ENCODE assay signal across 16 mouse cellular contexts in the genomic region with DNA sequence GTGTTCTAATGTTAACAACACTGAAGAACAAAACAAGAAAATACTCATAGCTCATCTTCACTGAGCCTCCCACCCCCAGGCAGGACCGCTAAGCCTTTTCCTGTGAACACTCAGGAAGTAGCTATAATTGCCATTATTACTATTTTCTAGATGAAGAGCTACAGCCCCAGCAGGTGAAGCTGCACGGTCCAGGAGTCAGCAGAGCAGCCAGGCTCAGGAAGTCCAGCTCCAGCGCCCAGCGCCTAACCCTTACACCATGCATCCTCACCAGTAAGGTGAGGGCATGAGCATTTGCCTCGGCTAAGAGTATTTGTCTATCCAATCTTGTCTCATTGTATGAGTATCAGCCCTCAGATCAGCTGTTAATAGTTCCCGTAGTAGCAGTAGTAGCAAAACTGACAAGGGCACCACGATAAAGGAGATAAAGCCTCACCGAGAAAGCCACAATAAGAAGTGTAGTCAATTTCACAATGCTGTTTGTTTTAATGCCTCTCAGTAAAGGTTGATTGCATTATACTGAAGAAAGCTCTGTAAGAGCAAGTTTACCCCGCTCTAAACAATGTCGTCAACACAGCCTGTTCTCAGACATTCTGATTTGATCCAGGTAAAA. TPM values are rescaled to one million over a fixed set of nuclear protein-coding genes. Genes with fewer than 3 reads are reported as not detected.
DNase-seq lines count a peak whose midpoint lies in the region; ATAC-seq and TF ChIP-seq lines count a peak whose summit lies in the region.
"Had no signal": no experiment of that assay in that cellular context is flagged by ENCODE, and none has a peak within 500 bp of the region (broad histone marks: within the 10 kb centered on the region; RNA-seq: fewer than 3 reads in every experiment).

No protein-coding gene starts in this region.

- no peak overlapping the region for H3K9ac ChIP-seq in kidney, embryonic 16.5 days (replicated peaks; ENCODE audit: low read length)
- H3K9ac ChIP-seq: hindbrain, embryonic 14.5 days had no signal

- H3K4me2 ChIP-seq in kidney, embryonic 16.5 days (replicated peaks; ENCODE audit: low read depth, low read length) = no peak overlapping the region
- H3K4me2 ChIP-seq: hindbrain, embryonic 14.5 days had no signal

- TF ChIP-seq CTCF in cerebellum, adult 2 months (IDR thresholded peaks at IDR 0.05; ENCODE audit: borderline replicate concordance, insufficient read depth, low read depth, low read length) = no peak

- H3K4me3 ChIP-seq in cerebellum, adult 2 months (replicated peaks; ENCODE audit: insufficient read depth, low read depth, low read length) = no peak overlapping the region
- H3K4me3 ChIP-seq in kidney, embryonic 16.5 days (ENCODE audit: low read length) = no peak overlapping the region
- H3K4me3 ChIP-seq: embryonic facial prominence, embryonic 10.5 days; heart, adult 2 months; left cerebral cortex, adult 2 months had no signal

- WGBS in cerebellum, adult 2 months = 50% methylated on average over 10 of the region's 10 CpGs
- WGBS in kidney, embryonic 16.5 days = 63% methylated on average over 10 of the region's 10 CpGs

- H3K4me1 ChIP-seq in cerebellum, adult 2 months (ENCODE audit: control insufficient read depth, insufficient read depth, low read length) = peaks cover 12% of the 10 kb centered on the region
- H3K4me1 ChIP-seq in kidney, embryonic 16.5 days (ENCODE audit: insufficient read depth, low read length) = peaks cover 10% of the 10 kb centered on the region
- H3K4me1 ChIP-seq: embryonic facial prominence, embryonic 10.5 days had no signal

- DNase-seq in cerebellum, adult 2 months = no peak
- DNase-seq in kidney, postnatal 25 days = no peak
- peak; percentile 22 for DNase-seq in thymus, postnatal 4 days
- no peak for DNase-seq in thymus, postnatal 0 days (ENCODE audit: low spot score)
- peak; percentile 24 for DNase-seq in splenic B cell, adult 2 months (ENCODE audit: low read depth, low spot score)
- no peak for DNase-seq in adrenal gland, postnatal 14 days
- DNase-seq: adrenal gland, adult 8-10 months; cerebellum, adult 9-11 months; heart, adult 2 months; right cerebral cortex, postnatal 25 days had no signal

- peak; percentile 20; the same call in 1 of the 2 replicates for ATAC-seq in cerebellum, adult (ENCODE audit: insufficient number of reproducible peaks, low FRiP score, low TSS enrichment)
- 0 out of 2 replicates have a peak, but pooled peaks have one; percentile 57 for ATAC-seq in kidney, embryonic 16.5 days (ENCODE audit: low FRiP score, low TSS enrichment)
- ATAC-seq: forebrain, embryonic 16.5 days had no signal

- no peaks in the 10 kb centered on the region for H3K27me3 ChIP-seq in cerebellum, adult 2 months (ENCODE audit: control insufficient read depth, insufficient read depth, low read length)
- no peaks in the 10 kb centered on the region for H3K27me3 ChIP-seq in kidney, embryonic 16.5 days (ENCODE audit: insufficient read depth, low read length)
- H3K27me3 ChIP-seq in splenic B cell, adult 2 months (ENCODE audit: control insufficient read depth, insufficient read depth, low read length, poor library complexity, severe bottlenecking) = no peaks in the 10 kb centered on the region

- TF ChIP-seq POLR2A in cerebellum, adult 2 months (IDR thresholded peaks at IDR 0.05; ENCODE audit: borderline replicate concordance, insufficient read depth, low read length) = no peak

- no peak overlapping the region for H3K27ac ChIP-seq in cerebellum, adult 2 months (ENCODE audit: insufficient read depth, low read length)
- H3K27ac ChIP-seq in kidney, embryonic 16.5 days (ENCODE audit: low read length) = no peak overlapping the region
- H3K27ac ChIP-seq: embryonic facial prominence, embryonic 10.5 days; heart, adult 2 months; hindbrain, embryonic 14.5 days; left cerebral cortex, adult 2 months had no signal

- H3K36me3 ChIP-seq in kidney, embryonic 16.5 days (ENCODE audit: insufficient read depth, low read length) = no peaks in the 10 kb centered on the region
- H3K36me3 ChIP-seq in splenic B cell, adult 2 months (ENCODE audit: control insufficient read depth, insufficient read depth, low read length, poor library complexity, severe bottlenecking) = no peaks in the 10 kb centered on the region
- H3K36me3 ChIP-seq: embryonic facial prominence, embryonic 10.5 days had no signal

- no peaks in the 10 kb centered on the region for H3K9me3 ChIP-seq in kidney, embryonic 16.5 days (ENCODE audit: low read length)
- H3K9me3 ChIP-seq: embryonic facial prominence, embryonic 10.5 days had no signal

RNA-seq across cellular contexts. Expression of a gene that starts 21.9 kb away (rescaled TPM):
- 60.6 and 62.5 TPM in 2 replicates for polyA plus RNA-seq in cerebellum, adult 2 months (2012; rRNA removed)
- 5.6 and 6.6 TPM in 2 replicates for polyA plus RNA-seq in kidney, embryonic 16.5 days (2015; fragmentation: Nextera tagmentation; extraction: Ambion mirVana)
- polyA plus RNA-seq in thymus, postnatal 0 days (2015; fragmentation: Nextera tagmentation; extraction: Ambion mirVana) = 5.9 and 7.6 TPM in 2 replicates
- total RNA-seq in adrenal gland, postnatal 14 days (2021) = 39.1 and 39.8 TPM in 2 replicates

Comparison
In these comparisons a context has a peak if more than half of its experiments do, and no peak if none do; other contexts are left out.
1. DNase-seq: peak in thymus, postnatal 4 days (single experiment) and splenic B cell, adult 2 months (single experiment); none in cerebellum, adult 2 months (0 of 2), kidney, postnatal 25 days (0 of 2), thymus, postnatal 0 days (single experiment) and adrenal gland, postnatal 14 days (single experiment).